Mouse (Mus musculus): ENCODE results near the gene Tomt. TPM values are rescaled to one million over a fixed set of nuclear protein-coding genes. Genes with fewer than 3 reads are reported as not detected.

The Tomt gene
- total and polyA plus RNA-seq, 2 experiments, result 0.22 TPM; not detected in 1

DNA sequence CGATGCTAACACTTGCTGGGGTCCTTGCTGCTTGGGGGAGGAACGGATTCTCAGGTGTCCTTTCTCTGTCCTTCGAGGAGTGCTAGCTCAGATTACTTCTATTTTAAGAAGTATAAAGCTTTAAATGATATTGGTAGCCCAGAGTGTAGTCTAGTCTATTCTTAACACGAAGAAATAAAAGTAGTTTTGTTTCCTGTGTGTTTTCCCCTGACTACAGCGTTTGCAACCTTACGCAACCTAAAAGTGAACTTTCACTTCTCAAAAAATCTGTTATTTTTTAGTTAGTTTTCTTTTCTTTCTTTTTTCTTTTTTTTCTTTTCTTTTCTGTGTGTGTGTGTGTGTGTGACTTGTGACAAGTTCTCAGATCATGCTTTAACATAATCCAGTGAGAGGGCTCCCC, 54.5 kb downstream of the Tomt start:
- no peak overlapping the region for H3K27ac ChIP-seq (replicated peaks; ENCODE audit: insufficient read depth, low read depth, low read length)

More for the DNA sequence above, 54.5 kb downstream of the Tomt start:
- Histone ChIP-seq H3K4me3 (ENCODE audit: insufficient read depth, low read depth, low read length) (no peak overlapping the region), H3K27me3 (ENCODE audit: control insufficient read depth, insufficient read depth, low read length) (no peaks in the 10 kb centered on the region), H3K79me2 (ENCODE audit: control insufficient read depth, insufficient read depth, low read length) (no peaks in the 10 kb centered on the region), H3K36me3 (ENCODE audit: control insufficient read depth, insufficient read depth, low read length) (no peaks in the 10 kb centered on the region), H3K9ac (ENCODE audit: low read depth, low read length) (no peak overlapping the region), H3K4me1 (ENCODE audit: control insufficient read depth, insufficient read depth, low read length) (peaks cover 3% of the 10 kb centered on the region; the same call in 1 of the 2 replicates)
- WGBS, result 63% methylated on average over 6 of the region's 6 CpGs
- DNase-seq (ENCODE audit: extremely low read depth, low read depth, low spot score), result no peak
- no peak for TF ChIP-seq POLR2A (IDR thresholded peaks at IDR 0.05; ENCODE audit: extremely low read depth, insufficient read depth, low read length)
- TF ChIP-seq CTCF (IDR thresholded peaks at IDR 0.05; ENCODE audit: low read depth, low read length), result no peak

Other genes starting within 250 kb of the Tomt start
- 36.4 and 45.2 TPM in 2 replicates for gene Clpb, start 242.7 kb downstream of the Tomt start, total RNA-seq (2014; rRNA removed)
- 43.2 and 56.2 TPM in 2 replicates for gene Clpb, start 242.7 kb downstream of the Tomt start, polyA plus RNA-seq (2012; rRNA removed)
- not detected in 2 replicates for gene Phox2a, start 88.0 kb downstream of the Tomt start, total RNA-seq (2014; rRNA removed)
- gene Phox2a, start 88.0 kb downstream of the Tomt start, polyA plus RNA-seq (2012; rRNA removed), result not detected in 2 replicates
- 10.9 and 13.5 TPM in 2 replicates for gene Inppl1, start 68.1 kb downstream of the Tomt start, total RNA-seq (2014; rRNA removed)
- gene Inppl1, start 68.1 kb downstream of the Tomt start, polyA plus RNA-seq (2012; rRNA removed), result 25.4 and 32.9 TPM in 2 replicates
- gene Folr2, start 49.2 kb downstream of the Tomt start, total RNA-seq (2014; rRNA removed), result 19.7 and 37.4 TPM in 2 replicates
- 13.3 and 23.1 TPM in 2 replicates for gene Folr2, start 49.2 kb downstream of the Tomt start, polyA plus RNA-seq (2012; rRNA removed)
- 16.6 and 17.1 TPM in 2 replicates for gene Anapc15, start 42.6 kb downstream of the Tomt start, total RNA-seq (2014; rRNA removed)
- 27.3 and 31.8 TPM in 2 replicates for gene Anapc15, start 42.6 kb downstream of the Tomt start, polyA plus RNA-seq (2012; rRNA removed)
- 0.20 TPM in 1 of 2 replicates, not detected in the other for gene Folr1, start 35.6 kb downstream of the Tomt start, total RNA-seq (2014; rRNA removed)
- gene Folr1, start 35.6 kb downstream of the Tomt start, polyA plus RNA-seq (2012; rRNA removed), result 0.23 TPM in 1 of 2 replicates, not detected in the other
- gene Lamtor1, start 455 bp downstream of the Tomt start, total RNA-seq (2014; rRNA removed), result 64.1 and 75.7 TPM in 2 replicates
- 159 and 171 TPM in 2 replicates for gene Lamtor1, start 455 bp downstream of the Tomt start, polyA plus RNA-seq (2012; rRNA removed)
- gene Lrrc51, start 27.5 kb upstream of the Tomt start, total RNA-seq (2014; rRNA removed), result 3.1 and 3.3 TPM in 2 replicates
- 5.2 and 5.3 TPM in 2 replicates for gene Lrrc51, start 27.5 kb upstream of the Tomt start, polyA plus RNA-seq (2012; rRNA removed)
- gene Numa1, start 27.8 kb upstream of the Tomt start, total RNA-seq (2014; rRNA removed), result 31.8 and 34.8 TPM in 2 replicates
- 22.2 and 26.7 TPM in 2 replicates for gene Numa1, start 27.8 kb upstream of the Tomt start, polyA plus RNA-seq (2012; rRNA removed)
- 15.7 TPM in 2 replicates for gene Il18bp, start 112.3 kb upstream of the Tomt start, total RNA-seq (2014; rRNA removed)
- gene Il18bp, start 112.3 kb upstream of the Tomt start, polyA plus RNA-seq (2012; rRNA removed), result 14.2 and 26.4 TPM in 2 replicates
- 16.2 and 17.1 TPM in 2 replicates for gene Rnf121, start 159.1 kb upstream of the Tomt start, total RNA-seq (2014; rRNA removed)
- gene Rnf121, start 159.1 kb upstream of the Tomt start, polyA plus RNA-seq (2012; rRNA removed), result 18.3 and 21.1 TPM in 2 replicates
- gene Xndc1, start 159.2 kb upstream of the Tomt start, total RNA-seq (2014; rRNA removed), result 4.8 and 4.9 TPM in 2 replicates
- gene Xndc1, start 159.2 kb upstream of the Tomt start, polyA plus RNA-seq (2012; rRNA removed), result 3.2 and 5.9 TPM in 2 replicates
- gene Xntrpc, start 159.4 kb upstream of the Tomt start, total RNA-seq (2014; rRNA removed), result 0.18 and 0.74 TPM in 2 replicates
- 0.75 and 0.83 TPM in 2 replicates for gene Xntrpc, start 159.4 kb upstream of the Tomt start, polyA plus RNA-seq (2012; rRNA removed)
- gene Trpc2, start 176.8 kb upstream of the Tomt start, total RNA-seq (2014; rRNA removed), result 0.09 TPM in 1 of 2 replicates, not detected in the other
- 0.04 TPM in 1 of 2 replicates, not detected in the other for gene Trpc2, start 176.8 kb upstream of the Tomt start, polyA plus RNA-seq (2012; rRNA removed)
- gene Art1, start 195.4 kb upstream of the Tomt start, total RNA-seq (2014; rRNA removed), result 0.28 TPM in 1 of 2 replicates, not detected in the other
- gene Art1, start 195.4 kb upstream of the Tomt start, polyA plus RNA-seq (2012; rRNA removed), result not detected in 2 replicates
- not detected in 2 replicates for gene Art5, start 203.1 kb upstream of the Tomt start, total RNA-seq (2014; rRNA removed)
- gene Art5, start 203.1 kb upstream of the Tomt start, polyA plus RNA-seq (2012; rRNA removed), result not detected in 2 replicates
- not detected in 2 replicates for gene Chrna10, start 210.5 kb upstream of the Tomt start, total RNA-seq (2014; rRNA removed)
- gene Chrna10, start 210.5 kb upstream of the Tomt start, polyA plus RNA-seq (2012; rRNA removed), result 0.04 TPM in 1 of 2 replicates, not detected in the other

Measured in liver, adult 2 months (tissue).